Mouse (Mus musculus) heart, adult 2 months (tissue): ENCODE measurements around the gene Bik.

Experiments
- CTCF ChIP-seq: fragments of 200-600 bp; IDR thresholded peaks from 2 replicates; pipeline ENCODE4 v1.8.1; 2022; ENCODE audit warnings: antibody characterized with exemption, mild to moderate bottlenecking, moderate library complexity
- EP300 ChIP-seq: fragments of 200-500 bp; IDR thresholded peaks from 2 replicates; pipeline ENCODE4 v1.6.1; 2011; ENCODE audit warnings: low read depth, low read length, control low read depth; ENCODE audit not compliant: insufficient read depth

GRCm38 (mm10) chr15:83592260-83593188, 65.9 kb downstream of the Bik start:
- TF ChIP-seq EP300 (no peak), CTCF (no peak)
